Mouse (Mus musculus) neural tube, embryonic 13.5 days (tissue): ENCODE measurements around the gene Oma1. TPM values are rescaled to one million over a fixed set of nuclear protein-coding genes. Genes with fewer than 3 reads are reported as not detected.

Experiments
- ATAC-seq: fragments of 200-750 bp; cut with Nextera tagmentation; 2 replicates; pipeline ENCODE4 v1.8.0; 2017; ENCODE audit warnings: low read depth, mild to moderate bottlenecking, moderate TSS enrichment, moderate library complexity
- H3K27ac ChIP-seq: fragments of 300-500 bp; sonication (generic); replicated peaks from 2 replicates; pipeline ENCODE4 v1.5.1; 2015; ENCODE audit warnings: moderate library complexity, mild to moderate bottlenecking, inconsistent platforms
- H3K27me3 ChIP-seq: fragments of 300-500 bp; sonication (generic); 2 replicates; pipeline ENCODE4 v1.6.1; 2015; ENCODE audit warnings: mild to moderate bottlenecking, inconsistent platforms
- H3K36me3 ChIP-seq: fragments of 300-500 bp; sonication (generic); 2 replicates; pipeline ENCODE4 v1.6.1; 2015; ENCODE audit warnings: mild to moderate bottlenecking, inconsistent platforms
- H3K4me1 ChIP-seq: fragments of 300-500 bp; sonication (generic); replicated peaks from 2 replicates; pipeline ENCODE4 v1.6.1; 2015; ENCODE audit warnings: inconsistent platforms
- H3K4me2 ChIP-seq: fragments of 300-500 bp; sonication (generic); 2 replicates; pipeline ENCODE4 v1.6.1; 2015; ENCODE audit warnings: inconsistent platforms, mild to moderate bottlenecking, moderate library complexity
- H3K4me3 ChIP-seq: fragments of 300-500 bp; sonication (generic); 2 replicates; pipeline ENCODE4 v1.5.1; 2015; ENCODE audit warnings: mild to moderate bottlenecking, inconsistent platforms
- H3K9ac ChIP-seq: fragments of 300-500 bp; sonication (generic); 2 replicates; pipeline ENCODE4 v1.6.1; 2015; ENCODE audit warnings: moderate library complexity, mild to moderate bottlenecking, inconsistent platforms
- H3K9me3 ChIP-seq: fragments of 300-500 bp; sonication (generic); 2 replicates; pipeline ENCODE4 v1.6.1; 2016; ENCODE audit warnings: inconsistent platforms
- WGBS: fragments of 180-500 bp; shearing (Covaris S2); methylation state at CpG from one replicate; pipeline ENCODE4 v1.1.7; 2015; 5-methylcytosine and 5-hydroxymethylcytosine counted together
- polyA plus RNA-seq: library from polyadenylated mRNA; unstranded; fragments of >200 nt; fragmentation: Nextera tagmentation; extraction: Ambion mirVana; gene quantifications from 2 replicates; pipeline ENCODE4 v1.2.1, GENCODE M21; 2015

The Oma1 gene
- polyA plus RNA-seq, 1 experiment from 2014 or later = 9.8 TPM

GRCm38 (mm10) chr4:103410217-103410799, 96.7 kb downstream of the Oma1 start:
- no peak overlapping the region for H3K9ac ChIP-seq
- H3K36me3 ChIP-seq = no peaks in the 10 kb centered on the region
- no peaks in the 10 kb centered on the region for H3K27me3 ChIP-seq
- H3K4me1 ChIP-seq = no peaks in the 10 kb centered on the region
- no peak overlapping the region for H3K27ac ChIP-seq
- 17% methylated on average over 4 of the region's 4 CpGs for WGBS
- no peaks in the 10 kb centered on the region for H3K9me3 ChIP-seq
- ATAC-seq = no peak
- no peak overlapping the region for H3K4me2 ChIP-seq
- H3K4me3 ChIP-seq = no peak overlapping the region

Other genes with a start within 250 kb of the Oma1 start
- gene Mier1, start 199.4 kb upstream of the Oma1 start, polyA plus RNA-seq = 33.5 and 33.7 TPM in 2 replicates
- gene Wdr78, start 199.3 kb upstream of the Oma1 start, polyA plus RNA-seq = 4.6 TPM in 2 replicates
- 7.1 and 8.3 TPM in 2 replicates for gene Slc35d1, start 98.6 kb upstream of the Oma1 start, polyA plus RNA-seq
- not detected in 2 replicates for gene 4921539E11Rik, start 22.9 kb upstream of the Oma1 start, polyA plus RNA-seq